Mouse (Mus musculus) small intestine, adult 2 months (tissue): ENCODE data around the gene Psme2.

ENCODE experiments used
- CTCF ChIP-seq: fragments of 200-500 bp; IDR thresholded peaks from 2 replicates; pipeline ENCODE4 v1.5.1; 2012; ENCODE audit warnings: low read depth, mild to moderate bottlenecking, control low read depth, inconsistent platforms, low read length, moderate library complexity, mixed read lengths; ENCODE audit not compliant: insufficient replicate concordance, insufficient read length; ENCODE audit errors: extremely low read depth
- POLR2A ChIP-seq: fragments of 200-500 bp; IDR thresholded peaks from 2 replicates; pipeline ENCODE4 v1.6.1; 2012; ENCODE audit warnings: low read depth, mild to moderate bottlenecking, control low read depth, inconsistent platforms, low read length, moderate library complexity

DNA sequence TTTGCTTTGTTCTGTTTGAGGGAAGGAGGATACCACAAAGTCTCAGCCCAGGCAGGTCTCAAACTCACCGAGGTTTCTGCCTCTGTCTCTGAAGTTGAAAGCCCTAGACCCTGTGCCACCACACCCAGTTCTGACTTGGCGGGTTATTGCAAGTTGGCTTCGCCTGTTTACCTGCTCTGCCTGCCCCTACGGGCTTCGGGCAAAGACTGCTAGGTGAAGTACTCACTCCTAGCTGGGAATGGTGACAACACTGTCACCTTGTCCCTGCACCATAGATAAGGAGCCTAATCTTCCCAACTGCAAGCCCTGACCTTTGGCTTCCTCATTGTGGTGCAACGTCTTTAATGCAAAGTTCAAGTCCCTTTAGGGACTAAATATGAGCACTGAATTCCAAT, 5.3 kb downstream of the Psme2 start:
- TF ChIP-seq CTCF (no peak), POLR2A (peak; percentile 29; the same call in 1 of the 2 replicates)
